Mouse (Mus musculus): ENCODE data around the gene Sf3b1. TPM values are rescaled to one million over a fixed set of nuclear protein-coding genes. Genes with fewer than 3 reads are reported as not detected.

Sf3b1 gene
- 733 TPM for polyA plus RNA-seq (2017; shearing (Covaris generic))

GRCm38 (mm10) chr1:55027253-55027801, at the start of gene Sf3b1:
Gene Sf3b1, minus strand, starts transcription at chr1:55027481.

GRCm38 (mm10) chr1:55052355-55052953, 25.2 kb upstream of the Sf3b1 start, which contains the start of gene Coq10b:
Gene Coq10b, plus strand, starts transcription at chr1:55052770.

Other genes with a start within 250 kb of the Sf3b1 start
- 391 TPM for gene Ankrd44, start 101.1 kb downstream of the Sf3b1 start, polyA plus RNA-seq (2017; shearing (Covaris generic))
- 24.5 TPM for gene Coq10b, start 25.3 kb upstream of the Sf3b1 start, polyA plus RNA-seq (2017; shearing (Covaris generic))
- 145 TPM for gene Hspe1, start 60.7 kb upstream of the Sf3b1 start, polyA plus RNA-seq (2017; shearing (Covaris generic))
- 192 TPM for gene Hspd1, start 60.8 kb upstream of the Sf3b1 start, polyA plus RNA-seq (2017; shearing (Covaris generic))
- gene Mob4, start 103.8 kb upstream of the Sf3b1 start, polyA plus RNA-seq (2017; shearing (Covaris generic)) = 116 TPM
- gene Rftn2, start 199.3 kb upstream of the Sf3b1 start, polyA plus RNA-seq (2017; shearing (Covaris generic)) = 5.2 TPM
- gene Mars2, start 209.7 kb upstream of the Sf3b1 start, polyA plus RNA-seq (2017; shearing (Covaris generic)) = 3.4 TPM